Mouse (Mus musculus): Measurements from ENCODE around the gene Stx2. TPM values are rescaled to one million over a fixed set of nuclear protein-coding genes. Genes with fewer than 3 reads are reported as not detected.

Stx2 gene
- total RNA-seq (2021) = 10 to 100 TPM; 30.4 to 33.2 TPM

- intact Hi-C loops (cut with DNase I) = no loop called here
These were observed at the start of gene Stx2 for GRCm38 (mm10) chr5:129008412-129008826. TSS of gene Stx2 (minus strand) at chr5:129008574.

GRCm38 (mm10) chr5:129054675-129055284 is 46.4 kb upstream of the Stx2 start:
- no peak for DNase-seq
- intact Hi-C loops (cut with DNase I) = no loop called here

More at GRCm38 (mm10) chr5:129008412-129008826, at the start of gene Stx2:
- DNase-seq = peak; percentile 91

DNA sequence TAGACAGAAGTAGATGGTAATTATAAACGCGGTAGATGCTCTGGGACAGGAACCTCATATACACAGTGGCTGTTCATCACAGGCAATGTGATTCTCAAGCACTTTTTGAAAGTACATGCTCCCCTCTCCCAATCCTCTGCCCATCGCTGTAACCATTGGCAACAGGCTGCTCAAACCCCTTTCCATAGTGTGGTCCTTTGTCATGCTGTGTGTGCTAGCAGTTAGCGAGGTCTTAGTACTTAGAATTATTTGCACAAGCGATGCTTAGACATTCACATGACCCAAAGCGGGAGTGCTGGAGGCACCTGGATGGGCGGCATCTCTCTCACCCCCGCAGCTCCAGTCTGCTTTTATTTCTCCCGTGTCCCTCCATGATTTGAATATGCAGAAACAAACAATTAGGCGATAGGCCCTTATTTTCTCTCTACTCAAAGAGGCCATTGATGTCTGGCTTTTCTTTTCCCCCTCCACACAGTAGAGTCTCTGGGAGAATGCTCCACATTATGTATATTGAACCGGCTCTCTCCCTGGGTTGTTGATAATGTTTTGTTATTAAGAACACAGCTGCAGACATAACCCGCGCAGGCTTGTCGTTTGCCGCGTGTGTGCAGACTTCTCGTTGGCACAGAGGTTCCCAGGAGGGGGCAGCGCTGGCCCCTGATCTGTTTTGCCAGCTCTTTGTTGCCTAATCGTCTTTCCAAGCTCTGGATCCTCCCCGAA is 44.4 kb upstream of the Stx2 start:
- intact Hi-C loops (cut with DNase I) = no loop called here
- no peak for DNase-seq

DNA sequence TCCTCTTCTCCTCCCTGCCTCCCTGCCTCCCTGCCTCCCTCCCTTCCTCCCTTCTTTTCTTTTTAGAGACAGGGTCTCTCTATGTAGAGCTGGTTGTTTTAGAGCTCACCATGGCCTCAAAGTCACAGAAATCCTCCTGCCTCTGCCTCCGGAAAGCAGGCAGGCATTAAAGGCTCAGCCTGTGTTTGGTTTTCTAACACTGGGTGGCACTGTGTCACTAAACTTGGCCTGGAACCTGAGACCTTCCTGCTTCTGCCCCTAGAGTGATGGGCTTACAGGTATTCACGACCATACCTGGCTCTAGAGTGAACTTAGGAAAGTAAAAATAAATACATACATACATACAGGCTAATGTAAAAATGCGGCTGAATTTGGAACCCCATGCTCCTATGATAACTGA is 43.5 kb upstream of the Stx2 start:
- DNase-seq = no peak

DNA sequence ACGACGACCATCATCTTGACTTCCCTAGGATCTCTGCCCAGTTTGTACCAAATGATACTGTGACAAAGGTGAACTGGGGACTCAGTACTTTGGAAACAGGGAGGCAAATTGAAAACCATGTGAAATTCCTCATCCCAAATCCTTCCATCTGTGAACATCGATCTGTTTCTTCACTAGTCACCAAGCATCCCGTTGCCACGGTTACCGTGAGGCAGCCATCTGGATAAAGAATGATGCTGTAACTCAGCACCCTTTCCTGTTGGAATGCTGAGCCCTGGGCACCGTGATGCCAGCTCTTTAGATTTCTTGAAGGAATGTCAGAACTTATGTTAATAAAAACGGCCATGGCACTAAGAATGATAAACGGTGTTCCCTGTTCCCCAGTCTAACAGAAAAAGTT is 41.0 kb upstream of the Stx2 start:
- peak; percentile 62 for DNase-seq
- intact Hi-C loops (cut with DNase I) = no loop called here

More for the DNA sequence above, 43.5 kb upstream of the Stx2 start:
- intact Hi-C loops (cut with DNase I) = no loop called here

GRCm38 (mm10) chr5:129045641-129046580 is 37.5 kb upstream of the Stx2 start:
- intact Hi-C loops (cut with DNase I) = no loop called here
- DNase-seq = no peak

DNA sequence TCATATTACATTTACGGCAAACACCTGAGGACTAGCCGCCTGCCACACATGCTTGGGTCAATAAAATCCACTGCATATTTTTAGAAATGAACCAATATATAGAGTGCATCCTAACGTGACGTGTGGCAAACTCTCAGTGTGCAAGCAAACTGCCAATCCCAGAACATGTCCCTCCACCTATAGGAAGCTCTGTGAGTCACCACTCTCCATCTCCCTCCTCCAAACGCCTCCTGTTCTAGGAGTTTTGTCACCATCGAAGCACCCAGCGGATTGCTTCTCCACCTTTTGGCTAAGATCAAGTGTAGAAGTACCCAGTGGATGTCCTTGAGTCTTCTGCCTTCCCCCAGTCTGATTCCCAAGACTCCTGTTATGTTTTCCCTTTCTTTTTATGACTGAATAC is 29.4 kb upstream of the Stx2 start:
- intact Hi-C loops (cut with DNase I) = no loop called here
- DNase-seq = no peak

DNA sequence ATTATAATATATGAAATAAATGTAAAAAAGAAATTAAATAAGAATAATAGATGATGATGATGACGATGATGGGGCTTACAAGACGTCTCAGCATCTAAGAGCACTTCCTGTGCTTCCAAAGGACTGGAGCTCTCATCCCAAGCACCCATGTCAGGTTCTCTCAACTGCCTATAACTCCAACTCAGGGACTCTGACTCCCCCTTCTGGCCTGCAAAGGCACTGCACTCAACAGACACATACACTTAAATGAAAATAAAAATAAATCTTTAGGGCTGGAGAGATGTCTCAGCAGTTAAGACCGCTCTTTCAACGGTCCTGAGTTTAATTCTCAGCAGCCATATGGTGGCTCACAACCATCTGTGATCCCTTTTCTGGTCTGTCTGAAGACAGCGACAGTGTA is 28.3 kb upstream of the Stx2 start:
- intact Hi-C loops (cut with DNase I) = no loop called here
- no peak for DNase-seq

DNA sequence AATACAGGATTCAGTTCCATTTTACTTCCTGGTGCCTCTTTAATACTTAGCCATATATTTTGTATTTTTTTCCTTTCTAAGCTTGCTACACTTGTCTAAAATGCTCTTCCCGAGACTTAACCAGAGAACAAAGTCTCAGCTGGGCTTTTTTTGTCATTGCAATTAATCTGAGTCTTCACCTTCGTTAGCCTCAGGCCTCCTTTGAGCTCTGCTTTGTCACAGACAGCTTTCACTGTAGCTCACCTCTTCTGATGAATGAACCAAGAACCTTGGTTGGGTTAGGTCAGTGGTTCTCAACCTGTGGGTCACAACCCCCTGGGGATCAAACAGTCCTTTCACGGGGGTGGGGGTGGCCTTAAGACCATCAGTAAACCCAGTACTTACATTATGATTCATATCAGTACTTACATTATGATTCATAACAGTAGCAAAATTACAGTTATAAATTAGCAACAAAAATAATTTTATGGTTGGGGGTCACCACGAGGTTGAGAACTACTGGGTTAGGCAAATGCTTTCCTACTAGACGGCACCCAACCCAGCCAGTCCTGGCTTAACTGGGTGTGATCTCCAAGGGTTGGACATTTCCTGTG is 20.9 kb upstream of the Stx2 start:
- no peak for DNase-seq
- intact Hi-C loops (cut with DNase I) = no loop called here

GRCm38 (mm10) chr5:129026637-129027036 is 18.3 kb upstream of the Stx2 start:
- no peak for DNase-seq

DNA sequence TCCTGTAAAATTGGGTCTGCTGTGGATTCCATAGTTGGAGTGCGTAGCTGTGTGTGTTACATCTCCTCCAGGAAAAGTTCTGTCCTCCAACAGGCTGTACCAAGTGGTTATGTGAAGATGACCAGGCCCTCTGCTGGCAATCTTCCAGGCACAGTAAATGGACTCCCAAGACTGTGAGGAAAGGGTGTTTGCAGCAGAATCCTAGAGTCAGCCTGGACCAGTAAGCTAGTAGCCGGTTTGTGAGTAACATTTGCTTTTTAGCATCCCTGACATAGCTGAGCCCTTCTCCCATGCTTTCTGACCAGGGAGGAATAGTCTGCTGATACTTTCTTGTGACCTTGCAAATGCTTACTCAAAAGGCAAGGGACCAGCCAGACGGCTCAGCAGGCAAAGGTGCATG is 17.8 kb upstream of the Stx2 start:
- no peak for DNase-seq

More at GRCm38 (mm10) chr5:129026637-129027036, 18.3 kb upstream of the Stx2 start:
- intact Hi-C loops (cut with DNase I) = no loop called here

DNA sequence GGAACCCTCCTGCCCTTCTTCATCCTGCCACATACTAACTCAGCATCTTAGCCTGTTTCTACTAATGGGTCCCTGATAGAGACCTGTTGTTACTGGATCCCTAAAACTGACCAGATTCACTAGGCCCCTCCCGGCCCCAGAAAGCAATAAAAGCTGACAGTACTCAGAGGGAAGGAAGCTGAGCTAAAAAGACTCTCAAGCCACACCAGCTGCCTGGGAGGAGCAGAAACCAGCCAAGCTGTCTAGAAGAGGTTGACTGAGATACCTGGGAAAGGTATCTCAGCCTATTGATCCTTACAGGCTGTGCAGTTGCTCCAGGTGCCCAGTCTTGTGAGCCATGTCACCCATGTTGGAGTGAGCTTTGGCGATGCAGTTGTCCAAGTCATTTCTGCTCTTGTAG is 17.4 kb upstream of the Stx2 start:
- no peak for DNase-seq
- intact Hi-C loops (cut with DNase I) = no loop called here

More for the DNA sequence above, 17.8 kb upstream of the Stx2 start:
- intact Hi-C loops (cut with DNase I) = no loop called here

GRCm38 (mm10) chr5:129025048-129025447 is 16.7 kb upstream of the Stx2 start:
- no peak for DNase-seq
- intact Hi-C loops (cut with DNase I) = no loop called here

DNA sequence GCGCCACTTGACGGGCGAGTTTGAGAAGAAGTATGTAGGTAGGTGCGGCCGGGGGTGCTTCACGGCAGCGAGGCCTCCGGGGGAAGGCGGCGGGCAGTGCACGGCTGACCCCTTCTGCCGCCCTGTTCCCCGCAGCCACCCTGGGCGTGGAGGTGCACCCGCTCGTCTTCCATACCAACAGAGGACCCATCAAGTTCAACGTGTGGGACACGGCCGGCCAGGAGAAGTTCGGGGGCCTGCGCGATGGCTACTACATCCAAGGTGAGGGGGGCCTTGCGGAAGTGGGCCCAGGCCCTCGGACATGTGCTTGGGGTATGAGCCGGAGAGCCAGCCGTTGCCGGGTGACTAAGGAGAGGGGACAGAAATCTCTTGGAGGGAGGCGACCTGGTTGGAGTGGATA is 12.4 kb upstream of the Stx2 start:
- intact Hi-C loops (cut with DNase I) = no loop called here
- peak; percentile 41 for DNase-seq

GRCm38 (mm10) chr5:129020300-129020668 is 11.9 kb upstream of the Stx2 start:
- intact Hi-C loops (cut with DNase I) = no loop called here
- no peak for DNase-seq

DNA sequence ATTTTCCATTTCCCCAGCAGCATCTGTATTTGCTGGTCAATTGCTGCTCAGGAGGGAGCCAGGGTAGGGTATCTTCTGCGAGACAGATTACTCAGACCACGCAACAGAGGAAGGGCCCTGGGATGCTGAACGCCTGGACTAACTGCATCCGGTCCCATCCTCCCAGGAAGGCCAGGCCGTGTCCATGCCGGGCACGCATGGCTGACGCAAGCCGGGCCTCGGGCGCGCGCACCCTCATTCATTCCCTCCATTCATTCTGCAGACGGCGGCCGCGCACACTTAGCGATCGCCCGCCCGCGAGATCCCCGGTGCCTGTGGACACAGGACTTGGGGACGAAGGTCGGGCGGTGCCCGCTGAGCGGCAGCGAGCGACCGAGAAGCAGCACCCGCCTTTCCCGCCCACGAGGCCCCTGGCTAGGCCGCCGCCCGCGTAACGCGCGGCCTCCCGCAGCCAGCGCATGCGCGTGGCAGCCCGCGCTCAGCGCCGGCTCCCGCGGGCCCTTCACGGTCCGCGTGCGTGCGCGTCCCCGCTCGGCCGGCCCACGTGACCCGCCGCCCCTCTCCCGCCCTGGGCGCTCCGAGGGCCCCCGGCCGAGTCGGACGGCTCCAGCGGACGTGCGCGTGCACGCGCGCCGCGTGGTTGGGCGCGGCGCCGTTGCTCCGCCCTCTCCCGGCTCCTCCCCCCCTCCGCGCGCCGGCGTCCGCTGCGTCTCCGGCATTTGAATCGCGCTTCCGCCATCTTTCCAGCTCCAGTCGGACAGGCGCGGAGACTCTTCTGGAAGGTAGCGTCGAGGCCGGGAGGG is 11.3 kb upstream of the Stx2 start, which contains the start of gene Ran:
Gene Ran, plus strand, starts transcription at position 573 of the 803 bp plus-strand sequence.
- DNase-seq = peak; percentile 97
- intact Hi-C loops (cut with DNase I) = no loop called here

DNA sequence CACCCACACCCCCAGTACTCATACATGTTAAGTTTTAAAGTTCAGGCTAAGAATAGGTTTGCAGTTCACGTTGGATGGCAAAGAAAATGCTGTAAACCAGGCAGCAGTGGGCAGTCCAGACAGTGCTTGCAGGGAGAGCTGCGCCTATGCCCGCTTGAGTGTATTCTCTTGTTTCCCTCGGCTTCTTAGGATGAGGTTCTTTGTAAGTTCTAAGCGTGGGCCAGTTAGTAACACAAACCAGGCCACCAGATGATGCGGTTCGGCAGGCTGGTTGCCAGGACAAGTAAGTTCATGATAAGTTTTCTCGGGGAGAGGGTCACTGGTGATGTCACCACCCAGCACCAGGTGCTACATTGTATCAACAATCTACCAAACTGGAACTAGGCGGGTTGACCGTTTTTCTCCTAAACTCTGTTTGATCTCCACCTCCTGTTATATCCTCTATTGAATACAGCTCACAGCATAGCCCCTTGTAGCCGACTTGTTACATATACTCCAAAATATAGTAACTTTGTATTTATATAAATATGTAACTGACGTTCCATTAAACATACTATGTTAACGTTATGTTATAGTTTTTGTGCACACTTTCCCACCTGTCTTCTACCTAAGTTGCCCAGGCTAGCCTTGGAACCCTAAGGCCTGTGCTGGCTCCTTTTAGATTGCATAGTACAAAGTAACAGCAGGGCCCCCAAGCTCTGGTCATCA is 10.6 kb upstream of the Stx2 start:
- intact Hi-C loops (cut with DNase I) = no loop called here
- DNase-seq = no peak

- DNase-seq = no peak
- intact Hi-C loops (cut with DNase I) = no loop called here
These were observed 8.0 kb upstream of the Stx2 start for GRCm38 (mm10) chr5:129016370-129016769.

DNA sequence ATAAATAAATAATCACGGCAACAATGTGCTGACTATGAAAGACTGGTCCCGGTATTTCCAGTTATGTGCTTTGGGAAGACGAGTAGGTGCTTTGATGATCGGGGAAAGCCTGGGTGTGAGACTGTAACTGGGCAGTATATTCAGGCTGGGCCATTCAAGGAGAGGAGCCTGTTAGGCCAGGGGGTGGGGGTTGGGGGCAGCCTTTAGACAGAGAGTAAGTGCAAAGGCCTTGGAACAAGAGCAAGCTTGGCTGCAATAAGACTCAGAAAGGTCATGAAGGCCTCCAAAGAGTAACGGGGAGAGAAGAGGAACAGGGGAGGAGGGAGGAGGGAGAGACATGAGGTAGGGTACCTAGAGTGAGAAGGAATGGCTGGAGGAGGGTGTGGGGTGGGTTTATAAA is 7.2 kb upstream of the Stx2 start:
- no peak for DNase-seq

More for the DNA sequence above, 7.2 kb upstream of the Stx2 start:
- intact Hi-C loops (cut with DNase I) = no loop called here

All from left cerebral cortex, postnatal 4 days (tissue).